Mouse (Mus musculus) kidney, adult 8-10 months (tissue): ENCODE data around the gene Cetn3.

Experiments used
- DNase-seq, 2 experiments: peaks; one replicate each; pipeline ENCODE4 v3.0.0; 2022

Gene Cetn3

DNA sequence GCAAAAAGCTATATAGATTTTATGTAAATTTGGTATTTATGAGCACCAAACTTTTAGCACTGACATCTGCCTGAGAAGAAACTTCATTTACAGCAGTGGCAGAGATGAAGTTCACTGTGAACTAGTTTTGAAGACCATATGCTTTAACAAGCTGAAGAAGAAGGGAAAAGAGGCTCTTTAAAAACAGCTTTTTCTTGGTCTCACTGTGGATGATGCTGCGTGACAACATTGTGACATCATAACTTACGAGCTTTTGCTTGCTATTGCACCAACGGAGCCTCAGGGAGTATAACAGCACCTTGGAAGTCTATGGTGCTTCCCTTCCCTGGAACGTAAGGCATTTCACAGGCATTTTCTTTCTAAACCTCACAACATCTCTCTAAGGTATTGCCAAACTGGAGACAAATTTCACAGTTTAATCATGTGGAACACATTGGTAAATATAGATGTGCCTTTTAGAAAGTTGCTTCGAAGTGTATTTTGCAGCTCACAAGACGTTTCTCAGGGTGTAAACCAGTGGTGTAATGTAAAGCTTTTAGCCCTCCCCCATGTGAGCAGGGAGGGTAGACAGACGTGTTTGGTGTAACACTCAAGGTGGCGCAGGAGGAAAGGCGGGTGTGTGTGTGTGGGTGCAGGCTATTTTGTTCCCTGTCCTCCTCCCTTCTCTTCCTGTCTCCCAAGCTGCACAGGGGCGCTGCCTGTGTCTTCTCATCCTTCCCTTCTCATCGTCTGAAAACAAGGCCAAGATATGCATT, 41.9 kb downstream of the Cetn3 start:
- DNase-seq: no peak

DNA sequence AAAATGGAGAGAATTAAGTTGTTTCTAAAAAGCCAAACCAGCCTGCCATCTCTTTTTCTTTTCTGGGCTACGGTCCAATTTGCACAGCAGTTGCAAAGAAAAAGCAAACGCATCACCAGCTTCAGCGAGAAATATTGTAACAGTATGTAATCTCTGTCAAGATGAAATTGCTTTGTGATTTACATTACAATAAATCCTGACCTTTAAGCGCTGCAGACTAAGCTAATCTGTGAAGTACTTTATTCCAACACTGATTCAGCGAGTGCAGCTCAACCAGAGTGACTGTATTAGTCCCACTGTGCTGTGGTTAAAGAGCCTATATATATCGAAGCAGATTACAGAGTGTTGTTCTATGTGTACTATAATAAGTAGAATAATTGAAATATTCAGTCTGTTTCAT, 45.6 kb downstream of the Cetn3 start:
- no peak for DNase-seq

DNA sequence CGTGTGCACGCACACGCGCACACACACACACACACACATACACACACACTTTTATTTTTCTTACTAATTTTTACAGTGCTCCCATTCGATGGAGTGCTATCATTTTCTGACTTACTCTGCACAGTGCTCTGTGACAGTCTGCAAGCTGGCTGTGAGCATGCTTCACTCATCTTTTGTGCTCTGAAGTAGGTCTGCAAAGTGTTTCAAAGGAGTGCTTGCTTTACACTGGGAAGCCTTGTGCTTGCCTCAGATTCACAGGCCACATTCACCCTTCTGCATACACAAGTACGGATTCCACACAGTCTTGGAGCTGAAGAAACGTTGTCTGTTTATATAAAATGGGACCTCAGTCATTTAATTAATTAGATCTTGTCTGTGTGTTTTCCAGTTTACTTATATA, 49.0 kb downstream of the Cetn3 start:
- DNase-seq: no peak

DNA sequence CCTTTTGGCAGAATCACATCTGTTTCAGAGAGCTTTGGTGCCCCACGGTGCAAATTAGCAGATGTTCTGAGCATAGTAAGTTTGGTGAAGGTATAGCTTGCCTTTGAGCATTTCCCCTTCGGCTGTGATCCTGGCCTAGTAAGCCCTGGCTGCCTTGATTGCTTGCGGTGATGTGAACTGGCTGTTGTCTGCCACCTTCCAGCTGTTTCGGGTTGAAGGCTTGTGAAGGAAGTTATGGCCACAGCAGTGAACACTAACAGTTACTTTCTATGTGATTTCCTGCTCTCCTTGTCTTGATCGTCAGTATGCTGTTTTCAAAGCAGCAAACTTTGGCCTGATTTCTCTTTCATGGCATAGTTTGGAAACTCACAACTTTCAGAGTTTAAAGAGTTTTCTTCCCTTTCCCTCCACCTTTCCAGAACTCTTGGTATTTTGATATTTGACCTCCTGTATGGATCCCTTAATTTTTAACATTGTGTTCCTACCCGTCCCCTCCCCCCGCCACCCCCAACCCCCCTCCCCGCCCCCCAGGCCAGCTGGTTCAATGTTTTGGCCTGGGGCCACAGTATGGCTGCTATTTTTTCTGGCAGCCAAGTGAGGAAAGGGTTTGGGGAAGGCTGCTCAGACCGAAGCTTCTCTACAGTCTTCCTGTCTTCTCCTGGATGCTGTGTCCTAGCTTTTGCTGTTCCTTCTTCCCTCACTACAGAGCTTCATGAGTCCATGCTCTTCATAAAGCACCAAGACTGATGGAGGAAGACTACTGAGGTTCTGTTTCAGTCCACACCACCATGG, 53.7 kb downstream of the Cetn3 start:
- DNase-seq: no peak

DNA sequence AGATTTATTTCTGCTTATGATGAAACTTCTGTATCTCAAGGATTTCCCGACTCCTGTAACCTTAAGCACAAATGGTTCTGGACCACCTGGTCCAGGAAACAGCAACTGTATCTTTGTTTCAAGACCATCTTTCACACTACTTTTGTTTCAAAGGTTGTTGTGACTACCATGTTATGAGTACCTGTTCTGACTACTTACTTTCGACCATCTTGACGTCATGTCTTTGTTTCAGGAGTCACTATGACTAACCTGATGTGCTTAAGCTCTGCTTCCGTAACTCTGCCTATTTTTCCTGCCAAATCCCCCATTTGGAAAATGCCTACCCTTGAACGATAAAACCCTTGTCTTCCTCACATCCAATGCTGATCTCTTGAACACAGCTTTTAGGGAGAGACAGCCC, 55.1 kb downstream of the Cetn3 start:
- no peak for DNase-seq

DNA sequence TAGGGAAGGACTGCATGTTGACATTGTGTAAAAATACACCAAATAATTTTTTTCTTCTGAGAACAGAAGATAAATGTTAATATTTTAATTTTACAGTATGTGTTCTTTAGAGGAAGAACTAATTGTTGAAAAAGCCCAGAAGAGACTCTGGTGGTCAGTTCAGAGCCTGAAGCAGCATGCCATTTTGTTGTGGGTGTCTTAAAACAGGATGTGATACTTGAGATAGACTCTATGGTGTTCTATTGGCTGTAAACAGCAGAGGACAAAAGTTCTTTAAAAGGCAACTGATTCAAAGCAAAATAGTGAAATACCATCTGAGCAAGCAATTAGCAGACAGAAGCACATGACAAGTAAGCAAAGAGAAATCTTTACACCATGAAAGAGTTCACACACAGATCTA, 56.1 kb downstream of the Cetn3 start:
- DNase-seq: no peak

DNA sequence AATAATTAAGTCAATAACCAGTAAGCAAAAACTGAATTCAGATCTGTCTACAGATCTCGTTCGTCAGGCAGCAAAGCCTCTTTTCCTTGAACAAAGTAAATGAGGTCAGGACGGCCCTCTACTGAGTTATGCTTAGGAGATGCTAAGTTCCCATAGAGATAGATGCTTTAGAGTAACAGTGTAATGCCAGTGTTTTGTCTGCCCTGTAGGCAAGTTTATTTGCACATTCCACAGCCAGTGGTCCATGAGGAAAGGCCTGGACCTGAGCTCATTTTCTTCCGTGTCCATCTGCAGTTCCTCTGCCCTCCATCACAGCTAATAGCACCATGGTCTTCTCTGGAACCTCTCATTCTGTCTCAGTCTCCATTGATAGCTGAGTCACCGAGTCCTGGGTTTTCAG, 57.4 kb downstream of the Cetn3 start:
- DNase-seq: no peak

DNA sequence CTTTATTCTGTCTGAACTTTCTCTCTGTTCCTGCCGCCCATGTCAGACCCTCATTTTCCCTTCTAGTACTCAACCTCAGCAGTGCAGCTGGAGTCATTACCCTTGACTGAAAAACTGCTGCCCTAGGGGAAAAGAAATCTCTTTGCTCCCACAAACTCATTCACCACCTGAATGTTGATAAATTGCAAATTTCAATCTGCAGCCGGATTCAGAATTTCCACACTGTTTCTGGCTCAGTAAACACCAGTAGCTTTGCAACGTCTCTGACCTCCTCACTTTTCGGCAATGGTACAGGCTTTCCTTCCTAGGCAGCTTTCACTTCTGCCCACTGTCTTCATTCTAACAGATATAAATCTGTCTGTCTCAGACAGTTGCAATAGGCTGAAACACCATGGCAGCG, 57.8 kb downstream of the Cetn3 start:
- no peak for DNase-seq

DNA sequence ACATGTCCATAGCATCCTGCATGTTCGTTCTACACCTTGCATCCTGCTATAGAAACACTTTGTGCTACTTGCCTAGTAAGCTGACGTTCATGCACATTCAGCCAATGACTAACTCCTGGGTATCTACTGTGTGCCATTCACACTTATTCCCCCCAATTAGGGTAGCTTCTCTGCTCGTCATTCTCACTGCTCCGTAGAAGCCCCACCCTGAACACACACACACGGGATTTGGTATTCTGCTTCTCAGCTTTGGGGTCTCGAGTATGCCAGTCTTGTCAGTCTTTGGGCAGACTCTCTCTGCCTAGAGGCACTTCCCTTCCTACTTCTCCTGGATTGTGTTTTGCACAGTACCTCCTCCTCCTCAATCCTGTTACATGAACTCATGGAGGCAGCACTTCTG, 59.4 kb downstream of the Cetn3 start:
- DNase-seq: no peak
